21 mouse cellular contexts compared by ENCODE assay signal in the genomic region with DNA sequence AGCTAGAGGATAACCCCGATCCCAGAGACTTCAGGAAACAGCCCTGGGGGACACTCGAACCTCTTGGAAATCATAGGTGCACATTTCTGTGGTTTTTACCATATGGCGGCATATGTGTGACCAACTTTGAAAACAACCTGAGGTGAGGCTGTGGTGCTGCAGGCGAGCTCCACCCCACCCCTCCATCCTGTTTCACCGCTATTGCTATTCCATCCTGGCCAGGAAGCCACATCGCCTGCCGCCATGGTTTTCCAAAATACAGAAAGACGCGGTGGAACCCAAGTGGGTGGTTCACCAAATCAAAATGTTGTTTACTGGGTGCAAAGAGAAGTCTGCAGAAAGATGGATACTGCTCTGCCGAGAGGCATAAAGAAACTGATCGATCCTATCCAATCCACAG. TPM values are rescaled to one million over a fixed set of nuclear protein-coding genes. Genes with fewer than 3 reads are reported as not detected.
DNase-seq lines count a peak whose midpoint lies in the region; ATAC-seq lines count a peak whose summit lies in the region.
"Had no signal": no experiment of that assay in that cellular context is flagged by ENCODE, and none has a peak within 500 bp of the region (broad histone marks: within the 10 kb centered on the region; RNA-seq: fewer than 3 reads in every experiment).

No protein-coding gene starts in this region.

- peaks cover 24% of the 10 kb centered on the region for H3K4me1 ChIP-seq in hindbrain, embryonic 13.5 days (replicated peaks)
- H3K4me1 ChIP-seq in hindbrain, embryonic 16.5 days (ENCODE audit: control insufficient read depth, insufficient read depth, low read depth, low read length), result 0 out of 2 replicates have a peak, but pooled peaks cover 3% of the 10 kb centered on the region
- peaks cover 47% of the 10 kb centered on the region for H3K4me1 ChIP-seq in neural tube, embryonic 13.5 days (replicated peaks)
- peaks cover 25% of the 10 kb centered on the region for H3K4me1 ChIP-seq in neural tube, embryonic 15.5 days
- H3K4me1 ChIP-seq: midbrain, embryonic 15.5 days had no signal

- WGBS in hindbrain, embryonic 13.5 days, result 92% methylated on average over 11 of the region's 11 CpGs
- WGBS in hindbrain, embryonic 16.5 days, result 90% methylated on average over 11 of the region's 11 CpGs
- 90% methylated on average over 11 of the region's 11 CpGs for WGBS in neural tube, embryonic 13.5 days
- WGBS in neural tube, embryonic 15.5 days, result 88% methylated on average over 11 of the region's 11 CpGs

- no peak overlapping the region for H3K4me2 ChIP-seq in hindbrain, embryonic 13.5 days
- H3K4me2 ChIP-seq in hindbrain, embryonic 16.5 days (ENCODE audit: low read length), result no peak overlapping the region
- no peak overlapping the region for H3K4me2 ChIP-seq in neural tube, embryonic 13.5 days
- no peak overlapping the region for H3K4me2 ChIP-seq in neural tube, embryonic 15.5 days
- H3K4me2 ChIP-seq: heart, embryonic 12.5 days; hindbrain, embryonic 15.5 days; midbrain, embryonic 15.5 days had no signal

- ATAC-seq in hindbrain, embryonic 13.5 days (ENCODE audit: low FRiP score), result no peak
- no peak for ATAC-seq in hindbrain, embryonic 16.5 days
- no peak for ATAC-seq in neural tube, embryonic 13.5 days (ENCODE audit: low read depth)
- peak; percentile 51 for ATAC-seq in activated CD4-positive, CD25-positive, alpha-beta regulatory T cell, adult 4 months
- ATAC-seq in neural tube, embryonic 15.5 days (ENCODE audit: low FRiP score), result no peak
- no peak for ATAC-seq in erythroid progenitor cell, adult 5-6 weeks (replicated peaks; ENCODE audit: low FRiP score, poor library complexity, severe bottlenecking)
- ATAC-seq: midbrain, embryonic 15.5 days had no signal

- H3K9me3 ChIP-seq in hindbrain, embryonic 13.5 days, result no peaks in the 10 kb centered on the region
- H3K9me3 ChIP-seq in hindbrain, embryonic 16.5 days (ENCODE audit: control insufficient read depth, low read length), result no peaks in the 10 kb centered on the region
- H3K9me3 ChIP-seq in neural tube, embryonic 13.5 days, result no peaks in the 10 kb centered on the region
- H3K9me3 ChIP-seq in neural tube, embryonic 15.5 days (replicated peaks), result no peaks in the 10 kb centered on the region
- H3K9me3 ChIP-seq: hindbrain, embryonic 15.5 days; midbrain, embryonic 15.5 days had no signal

- H3K9ac ChIP-seq in hindbrain, embryonic 13.5 days, result no peak overlapping the region; the same call in 1 of the 2 replicates
- no peak overlapping the region for H3K9ac ChIP-seq in hindbrain, embryonic 16.5 days (ENCODE audit: low read depth, low read length)
- no peak overlapping the region for H3K9ac ChIP-seq in neural tube, embryonic 13.5 days
- no peak overlapping the region for H3K9ac ChIP-seq in neural tube, embryonic 15.5 days (replicated peaks)
- H3K9ac ChIP-seq: heart, embryonic 12.5 days; hindbrain, embryonic 15.5 days; midbrain, embryonic 15.5 days had no signal

- peaks cover 43% of the 10 kb centered on the region for H3K36me3 ChIP-seq in hindbrain, embryonic 13.5 days
- H3K36me3 ChIP-seq in hindbrain, embryonic 16.5 days (ENCODE audit: control insufficient read depth, insufficient read depth, low read length), result no peaks in the 10 kb centered on the region
- H3K36me3 ChIP-seq in neural tube, embryonic 13.5 days, result peaks cover 14% of the 10 kb centered on the region
- no peaks in the 10 kb centered on the region; the same call in none of the 2 replicates for H3K36me3 ChIP-seq in neural tube, embryonic 15.5 days
- H3K36me3 ChIP-seq: G1E; hindbrain, embryonic 15.5 days had no signal

- peak overlapping the region; percentile 52; the same call in 1 of the 2 replicates for H3K27ac ChIP-seq in hindbrain, embryonic 13.5 days
- no peak overlapping the region for H3K27ac ChIP-seq in hindbrain, embryonic 16.5 days (ENCODE audit: low read depth, low read length)
- H3K27ac ChIP-seq in neural tube, embryonic 13.5 days (replicated peaks), result peak overlapping the region; percentile 71
- peak overlapping the region; percentile 68 for H3K27ac ChIP-seq in neural tube, embryonic 15.5 days (replicated peaks)
- H3K27ac ChIP-seq: hindbrain, embryonic 15.5 days; midbrain, embryonic 15.5 days had no signal

- no peaks in the 10 kb centered on the region for H3K27me3 ChIP-seq in hindbrain, embryonic 13.5 days
- no peaks in the 10 kb centered on the region for H3K27me3 ChIP-seq in hindbrain, embryonic 16.5 days (replicated peaks; ENCODE audit: control insufficient read depth, insufficient read depth, low read length)
- H3K27me3 ChIP-seq in neural tube, embryonic 13.5 days, result no peaks in the 10 kb centered on the region
- no peaks in the 10 kb centered on the region for H3K27me3 ChIP-seq in neural tube, embryonic 15.5 days (replicated peaks)
- H3K27me3 ChIP-seq: heart, embryonic 12.5 days; hindbrain, embryonic 15.5 days; midbrain, embryonic 15.5 days had no signal

- H3K4me3 ChIP-seq in hindbrain, embryonic 13.5 days, result no peak overlapping the region
- H3K4me3 ChIP-seq in hindbrain, embryonic 16.5 days (ENCODE audit: low read length), result no peak overlapping the region
- H3K4me3 ChIP-seq in neural tube, embryonic 13.5 days, result no peak overlapping the region
- H3K4me3 ChIP-seq in neural tube, embryonic 15.5 days (replicated peaks), result no peak overlapping the region
- H3K4me3 ChIP-seq: heart, embryonic 12.5 days; hindbrain, embryonic 15.5 days; midbrain, embryonic 15.5 days; myocyte had no signal

- no peak for DNase-seq in neural tube, embryonic 10.5 days (ENCODE audit: extremely low spot score, low spot score)
- DNase-seq in lung, adult 18-20 months, result no peak
- DNase-seq: cerebellum, adult 8-10 months; gastrocnemius, postnatal 10 days; kidney, adult 8-10 months; kidney, postnatal 36 days; liver; lung, adult 2 months; lung, postnatal 36 days; retina, postnatal 1 day had no signal

RNA-seq across cellular contexts. Expression of gene Sh3bp5, which starts 37.1 kb away (rescaled TPM):
- polyA plus RNA-seq in hindbrain, embryonic 13.5 days (2015; fragmentation: Nextera tagmentation; extraction: Ambion mirVana), result 140 and 142 TPM in 2 replicates
- 152 and 155 TPM in 2 replicates for polyA plus RNA-seq in hindbrain, embryonic 16.5 days (2015; fragmentation: Nextera tagmentation; extraction: Ambion mirVana)
- polyA plus RNA-seq in neural tube, embryonic 13.5 days (2015; fragmentation: Nextera tagmentation; extraction: Ambion mirVana), result 134 and 139 TPM in 2 replicates
- 10 to 100 TPM; 13.1 to 13.9 TPM for polyA plus RNA-seq in activated CD4-positive, CD25-positive, alpha-beta regulatory T cell, adult 4 months (2017; shearing (Covaris generic))
- polyA plus RNA-seq in neural tube, embryonic 15.5 days (2015; fragmentation: Nextera tagmentation; extraction: Ambion mirVana), result 131 and 150 TPM in 2 replicates
- total RNA-seq in erythroid progenitor cell, adult 5-6 weeks (2015; ENCODE audit: low replicate concordance), result 6.8 and 9.6 TPM in 2 replicates
- 3.9 and 6.7 TPM in 2 replicates for total RNA-seq in erythroid progenitor cell, adult 5-6 weeks (2017; ENCODE audit: low replicate concordance)
